Mouse (Mus musculus) bone marrow, adult 2 months (tissue): ENCODE measurements at regions not wholly inside any gene's neighbourhood (a gene's known extent, or its start where the extent isn't known, plus 50 kb on each side); places are given as distances from the start of the nearest gene placed in this dataset.

Source experiments
- CTCF ChIP-seq: fragments of 200-500 bp; IDR thresholded peaks from 2 replicates; pipeline ENCODE4 v1.5.1; 2011; ENCODE audit warnings: low read length, control low read depth; ENCODE audit not compliant: control insufficient read depth, insufficient read depth
- POLR2A ChIP-seq: fragments of 200-500 bp; IDR thresholded peaks from 2 replicates; pipeline ENCODE4 v1.6.1; 2011; ENCODE audit warnings: low read depth, mild to moderate bottlenecking, control low read depth, low read length, borderline replicate concordance; ENCODE audit not compliant: control insufficient read depth

GRCm38 (mm10) chrX:166641256-166641655, 55.7 kb upstream of the Egfl6 start:
- no peak for TF ChIP-seq CTCF
- no peak for TF ChIP-seq POLR2A
